In the genomic region with DNA sequence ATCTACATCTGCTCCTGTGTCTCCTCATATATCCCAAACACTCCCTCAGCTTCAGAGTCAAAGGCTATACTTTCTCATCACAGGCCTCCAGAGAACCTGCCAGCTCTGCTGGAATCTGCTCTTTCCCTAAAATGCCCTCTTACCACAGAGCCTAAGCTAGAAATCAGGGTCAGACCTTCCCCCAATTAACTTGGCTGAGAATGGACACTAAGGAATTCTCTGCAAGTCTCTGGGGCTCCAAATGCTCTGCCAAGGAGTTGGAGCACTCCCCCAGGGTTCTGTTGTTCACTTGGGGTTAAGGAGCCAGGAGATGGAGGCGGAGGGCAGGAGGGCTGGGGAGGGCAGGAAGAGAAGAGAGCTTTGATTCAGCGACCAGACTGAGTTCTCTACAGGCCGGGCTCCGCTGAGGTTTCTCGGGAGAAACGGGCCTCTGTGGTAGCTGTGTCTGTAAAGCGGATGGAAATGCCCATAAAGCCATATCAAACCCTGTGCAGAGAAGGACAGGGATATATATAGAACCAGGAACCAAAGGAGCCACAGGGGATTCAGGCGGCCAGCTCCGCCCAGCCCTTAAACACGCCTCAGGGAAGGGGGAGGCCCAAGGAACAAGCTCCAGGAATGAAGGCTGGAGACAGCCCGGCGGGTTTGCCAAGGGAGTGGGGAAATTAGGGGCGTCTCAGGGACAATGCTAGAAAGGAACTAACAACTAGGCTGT, we compare ENCODE assay signal across 10 mouse cellular contexts.
DNase-seq lines count a peak whose midpoint lies in the region; ATAC-seq and TF ChIP-seq lines count a peak whose summit lies in the region.
"Had no signal": no experiment of that assay in that cellular context is flagged by ENCODE, and none has a peak within 500 bp of the region (broad histone marks: within the 10 kb centered on the region; RNA-seq: fewer than 3 reads in every experiment).

No protein-coding gene starts in this region.

- no peak overlapping the region for H3K27ac ChIP-seq in liver, postnatal 0 days (ENCODE audit: low read depth)
- H3K27ac ChIP-seq in small intestine, adult 2 months (ENCODE audit: insufficient read depth, low read depth, low read length): no peak overlapping the region
- H3K27ac ChIP-seq: embryonic facial prominence, embryonic 12.5 days had no signal

- TF ChIP-seq POLR2A in small intestine, adult 2 months (IDR thresholded peaks at IDR 0.05; ENCODE audit: low read depth, low read length): no peak

- no peaks in the 10 kb centered on the region for H3K36me3 ChIP-seq in liver, postnatal 0 days (replicated peaks; ENCODE audit: insufficient read depth, low read length)
- no peaks in the 10 kb centered on the region for H3K36me3 ChIP-seq in small intestine, adult 2 months (ENCODE audit: control insufficient read depth, insufficient read depth, low read length)
- H3K36me3 ChIP-seq: embryonic facial prominence, embryonic 12.5 days had no signal

- 46% methylated on average over 13 of the region's 13 CpGs for WGBS in liver, postnatal 0 days (ENCODE audit: insufficient replicate concordance)
- WGBS in small intestine, adult 2 months: 27% methylated on average over 13 of the region's 13 CpGs

- H3K4me3 ChIP-seq in liver, postnatal 0 days (ENCODE audit: low read depth, low read length): no peak overlapping the region
- H3K4me3 ChIP-seq in small intestine, adult 2 months (ENCODE audit: low read depth, low read length): peak overlapping the region; percentile 18; the same call in 1 of the 2 replicates
- H3K4me3 ChIP-seq: embryonic facial prominence, embryonic 12.5 days had no signal

- no peak overlapping the region for H3K9ac ChIP-seq in liver, postnatal 0 days (replicated peaks)
- H3K9ac ChIP-seq: embryonic facial prominence, embryonic 12.5 days had no signal

- H3K4me1 ChIP-seq in liver, postnatal 0 days (ENCODE audit: insufficient read depth): peaks cover 10% of the 10 kb centered on the region
- H3K4me1 ChIP-seq in small intestine, adult 2 months (ENCODE audit: control insufficient read depth, insufficient read depth, insufficient read length, low read length): peaks cover 5% of the 10 kb centered on the region; the same call in 1 of the 2 replicates

- no peak for TF ChIP-seq EP300 in liver, postnatal 0 days (IDR thresholded peaks at IDR 0.05; ENCODE audit: low read depth)

- H3K27me3 ChIP-seq in liver, postnatal 0 days (ENCODE audit: insufficient read depth, low read length): no peaks in the 10 kb centered on the region
- no peaks in the 10 kb centered on the region for H3K27me3 ChIP-seq in small intestine, adult 2 months (ENCODE audit: control insufficient read depth, insufficient read depth, low read length)
- H3K27me3 ChIP-seq: embryonic facial prominence, embryonic 12.5 days had no signal

- H3K9me3 ChIP-seq in liver, postnatal 0 days (ENCODE audit: low read length): no peaks in the 10 kb centered on the region
- H3K9me3 ChIP-seq: embryonic facial prominence, embryonic 12.5 days had no signal

- no peak for ATAC-seq in liver, postnatal 0 days
- ATAC-seq in granulocyte monocyte progenitor cell, adult 5-6 weeks (replicated peaks; ENCODE audit: poor library complexity, severe bottlenecking): no peak

- peak; percentile 8 for DNase-seq in liver
- DNase-seq in liver, postnatal 0 days: no peak
- DNase-seq in heart, adult 9 months (ENCODE audit: low spot score in 2 of 2): peak; percentile 23 to 29
- peak; percentile 12 to 20 for DNase-seq in kidney, postnatal 36 days
- DNase-seq in spleen, postnatal 4 days (ENCODE audit: low spot score in 2 of 2): no peak
- no peak for DNase-seq in natural killer cell, adult 2 months (ENCODE audit: low spot score in 2 of 2)
- DNase-seq: thymus, postnatal 36 days had no signal

- TF ChIP-seq CTCF in liver, postnatal 0 days (IDR thresholded peaks at IDR 0.05; ENCODE audit: low read depth): no peak
- TF ChIP-seq CTCF in small intestine, adult 2 months (IDR thresholded peaks at IDR 0.05; ENCODE audit: extremely low read depth, insufficient read length, insufficient replicate concordance, low read depth, low read length): no peak

- no peak overlapping the region for H3K4me2 ChIP-seq in liver, postnatal 0 days (ENCODE audit: low read depth, low read length)
- H3K4me2 ChIP-seq: embryonic facial prominence, embryonic 12.5 days had no signal

Comparison
In these comparisons a context has a peak if more than half of its experiments do, and no peak if none do; other contexts are left out.
1. DNase-seq: peak in liver (single experiment), heart, adult 9 months (2 of 2) and kidney, postnatal 36 days (2 of 2); none in liver, postnatal 0 days (single experiment), spleen, postnatal 4 days (0 of 2) and natural killer cell, adult 2 months (0 of 2).